Mouse (Mus musculus) right cerebral cortex, adult 2 months (tissue): ENCODE results near the gene Cntn1.
A peak's percentile ranks its signal among the peaks of the same experiment; 100 is the strongest.

ENCODE experiments used
- DNase-seq, 2 experiments: peaks; one replicate each; pipeline ENCODE4 v3.0.0; 2021 to 2022; ENCODE audit warnings: low spot score in 2 of 2

The Cntn1 gene

DNA sequence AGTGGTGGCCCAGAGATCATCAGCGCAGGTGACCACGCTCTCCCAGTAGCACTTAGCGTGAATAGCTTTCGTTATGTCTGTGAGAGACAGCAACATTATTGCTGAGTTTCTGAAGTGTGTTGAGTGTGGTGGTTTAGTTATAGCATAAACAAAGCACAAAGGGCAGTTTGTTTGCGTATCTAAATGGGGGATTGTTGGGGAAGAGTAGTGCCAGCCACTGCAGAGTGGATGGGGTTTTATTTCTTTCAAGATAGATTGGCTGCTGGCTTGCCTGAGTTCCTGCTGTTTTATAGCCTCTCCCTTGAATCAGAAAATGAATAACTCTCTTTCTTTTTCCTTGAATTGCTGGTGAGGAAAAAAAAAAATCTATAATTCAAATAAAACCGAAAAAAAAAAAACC lies 86.1 kb downstream of the Cntn1 start:
- DNase-seq: no peak

DNA sequence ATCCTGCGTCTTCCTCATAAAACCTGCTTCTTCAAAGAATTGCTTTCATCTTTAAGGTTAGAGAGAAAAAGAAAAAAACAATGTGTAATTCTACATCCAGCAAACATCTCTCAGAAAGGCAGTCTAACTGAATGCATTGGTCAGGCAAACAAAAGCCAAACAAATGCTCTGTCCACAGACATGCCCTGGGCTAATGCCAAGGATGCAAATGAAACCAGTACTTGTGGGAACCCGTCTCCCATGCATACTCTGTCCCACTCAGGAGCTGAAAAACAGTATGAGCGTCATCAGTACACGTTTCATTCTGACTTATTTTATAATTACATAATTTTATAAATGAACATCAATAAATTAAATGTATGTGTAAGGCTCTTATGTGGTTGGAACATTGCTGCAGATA lies 91.0 kb downstream of the Cntn1 start:
- no peak for DNase-seq

DNA sequence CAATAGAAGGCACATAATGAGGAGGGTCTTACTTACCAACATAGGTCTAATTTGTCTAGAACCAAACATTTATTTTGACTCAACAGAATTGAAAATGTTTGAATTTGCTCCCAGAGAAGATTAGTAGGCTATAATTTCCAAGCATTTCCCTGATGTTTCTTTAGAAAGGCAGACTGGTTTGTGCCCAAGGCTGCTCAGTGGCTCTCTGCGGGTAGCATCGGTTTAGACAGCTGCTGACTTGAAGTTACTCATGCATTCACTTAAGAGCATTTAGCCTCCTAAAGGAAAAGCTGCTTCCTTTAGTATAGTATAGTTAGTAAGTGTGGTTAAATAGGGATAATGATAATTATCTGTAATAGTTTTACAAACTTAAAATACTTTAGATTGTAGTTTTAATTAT lies 104.0 kb downstream of the Cntn1 start:
- no peak for DNase-seq

DNA sequence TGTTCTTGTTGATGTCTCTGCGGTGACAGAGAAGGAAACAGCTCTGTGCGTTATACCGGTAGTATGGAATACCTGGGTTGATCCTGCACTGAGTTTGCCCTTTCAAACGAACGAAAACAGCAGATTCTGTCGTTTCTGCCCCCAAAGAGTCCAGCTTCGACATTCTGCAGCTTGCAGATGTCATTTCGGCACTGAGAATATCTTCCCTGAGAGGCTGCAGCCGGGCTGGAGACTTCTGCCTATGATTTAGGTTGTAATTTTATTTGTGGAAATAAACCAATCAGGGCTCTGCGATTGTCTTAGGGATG lies 109.8 kb downstream of the Cntn1 start:
- no peak for DNase-seq

DNA sequence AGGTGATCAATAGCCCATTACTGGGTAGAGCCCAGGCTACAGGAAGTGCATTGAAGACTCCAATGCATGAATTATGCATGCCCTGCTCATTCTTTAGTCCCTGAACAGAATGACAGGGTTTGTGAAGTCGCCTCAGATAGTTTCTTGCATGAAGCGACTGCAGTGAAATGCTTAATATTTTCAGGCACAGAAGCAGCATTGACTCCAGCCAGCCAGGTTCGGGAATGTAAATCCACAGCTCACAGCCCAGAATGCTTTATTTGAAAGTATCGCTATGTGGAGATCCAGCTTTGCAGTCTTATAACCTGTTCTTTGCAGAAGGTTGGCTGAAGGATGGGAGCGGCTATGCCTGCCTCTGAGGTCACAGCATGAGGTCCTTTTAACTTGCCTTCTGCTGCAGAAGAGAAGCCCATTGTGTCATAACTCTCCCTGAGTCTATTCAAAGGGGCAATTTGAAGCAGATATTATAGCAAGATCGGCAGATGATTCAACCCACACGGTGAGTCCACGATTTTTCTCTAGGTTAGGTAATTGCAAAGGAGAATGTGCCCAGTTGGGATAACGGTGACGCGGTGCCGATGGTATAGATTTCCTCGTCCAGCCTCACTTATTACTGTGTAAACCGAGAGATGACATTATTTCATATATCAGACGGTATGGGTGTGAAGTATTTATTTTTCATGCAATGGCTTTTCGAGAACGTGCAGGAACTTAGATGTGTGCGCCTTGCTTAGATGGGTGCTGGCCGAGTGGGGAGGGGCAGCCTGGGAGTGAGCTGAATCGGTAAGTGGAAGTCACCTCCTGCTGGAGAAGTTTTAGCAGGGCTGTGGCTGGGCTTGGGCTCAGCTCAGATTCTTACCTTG lies 110.4 kb downstream of the Cntn1 start:
- DNase-seq: peak; percentile 45 to 64

DNA sequence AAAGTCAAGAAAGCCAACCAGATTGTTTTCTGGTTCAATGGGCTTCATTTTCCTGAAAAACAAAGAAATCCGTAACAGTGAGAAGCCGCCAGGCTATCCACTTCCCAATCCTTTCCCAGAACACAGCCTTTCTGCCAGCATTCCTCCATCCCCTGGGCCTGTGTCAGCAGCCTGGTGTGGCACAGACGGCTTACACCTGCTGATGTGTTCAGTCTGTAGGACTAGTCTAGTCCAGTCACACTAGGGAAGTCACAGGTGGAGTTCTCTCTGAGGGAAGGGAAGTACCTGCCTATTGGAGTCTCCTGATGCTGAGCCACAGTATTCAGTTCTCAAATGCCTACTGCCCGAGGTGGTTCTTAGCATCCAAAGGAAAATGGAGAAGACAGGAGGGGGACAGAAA lies 111.9 kb downstream of the Cntn1 start:
- no peak for DNase-seq

DNA sequence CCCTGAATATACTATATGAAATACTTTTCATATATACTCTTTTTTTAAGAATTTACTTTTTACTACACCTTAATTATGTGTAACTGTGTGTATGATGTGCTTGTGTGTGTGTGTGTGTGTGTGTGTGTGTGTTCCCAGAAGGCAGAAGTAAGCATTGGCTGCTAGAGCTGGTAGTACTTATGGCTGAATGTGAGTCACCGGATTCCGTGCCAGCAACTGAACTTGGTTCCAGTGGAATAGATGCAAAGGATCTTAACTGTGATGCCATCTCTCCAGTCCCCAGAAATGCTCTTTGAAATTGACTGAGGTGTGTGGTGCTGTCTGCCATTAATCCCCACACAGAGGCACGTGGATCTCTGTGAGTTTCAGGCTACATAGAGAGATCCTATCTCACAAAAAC lies 113.2 kb downstream of the Cntn1 start:
- peak; percentile 39 to 67 for DNase-seq

DNA sequence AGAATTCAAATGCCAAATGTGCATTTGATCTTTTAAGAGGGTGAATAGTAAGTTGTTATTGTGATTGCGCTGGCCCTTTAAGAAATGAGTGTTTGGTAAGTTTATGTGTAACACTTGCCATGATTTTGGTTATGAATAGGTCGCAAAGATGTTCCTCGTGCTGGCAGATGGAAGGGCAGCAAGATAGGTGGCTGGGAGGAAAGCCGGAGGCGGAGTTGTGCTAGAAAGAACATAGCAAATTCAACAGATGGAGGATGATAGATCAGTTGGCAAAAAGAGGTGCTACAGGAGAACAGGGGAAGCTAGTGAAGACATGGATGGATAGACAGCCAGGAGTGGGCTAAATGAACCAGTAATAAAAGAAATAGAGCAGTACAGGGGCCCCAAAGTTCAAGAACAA lies 115.3 kb downstream of the Cntn1 start:
- DNase-seq: peak; percentile 52 to 60

DNA sequence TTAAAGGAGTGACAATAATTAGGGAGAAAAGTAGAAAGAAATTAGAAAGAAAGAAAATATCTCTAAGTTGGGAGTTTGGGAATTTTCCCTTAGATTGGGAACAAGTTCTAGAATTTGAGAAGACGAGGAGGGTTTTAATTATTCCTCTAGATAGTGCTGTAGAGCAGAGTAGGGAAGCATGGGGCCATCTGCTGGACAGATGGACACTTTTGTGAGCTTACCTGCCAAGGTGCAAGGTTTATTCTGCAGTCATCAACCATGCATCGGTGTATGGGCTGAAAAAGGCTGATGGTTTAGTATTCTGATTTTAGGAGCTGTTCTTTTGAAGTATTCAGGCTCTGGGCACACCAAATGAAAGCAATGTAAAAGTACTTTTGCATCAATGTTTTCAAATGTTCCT lies 124.8 kb downstream of the Cntn1 start:
- DNase-seq: no peak

DNA sequence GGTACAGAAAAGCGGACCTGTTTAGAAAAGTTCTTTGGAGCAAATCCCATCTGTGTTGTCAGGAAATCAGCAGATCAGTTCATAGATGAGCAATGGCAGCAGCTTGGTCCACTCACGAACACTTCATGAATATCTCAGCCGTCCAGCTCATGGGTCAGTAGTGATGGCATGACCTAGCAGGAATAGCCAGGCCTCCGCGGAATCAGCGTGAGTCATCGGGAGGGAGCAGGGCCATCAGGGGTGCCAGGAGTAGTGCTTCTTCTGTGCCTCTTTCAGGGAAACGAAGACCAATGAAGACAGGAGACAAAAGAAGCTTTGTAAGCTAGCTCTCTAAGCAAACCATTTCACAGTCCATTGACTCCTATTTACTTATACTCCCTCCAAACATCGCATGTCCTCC lies 126.4 kb downstream of the Cntn1 start:
- DNase-seq: no peak

DNA sequence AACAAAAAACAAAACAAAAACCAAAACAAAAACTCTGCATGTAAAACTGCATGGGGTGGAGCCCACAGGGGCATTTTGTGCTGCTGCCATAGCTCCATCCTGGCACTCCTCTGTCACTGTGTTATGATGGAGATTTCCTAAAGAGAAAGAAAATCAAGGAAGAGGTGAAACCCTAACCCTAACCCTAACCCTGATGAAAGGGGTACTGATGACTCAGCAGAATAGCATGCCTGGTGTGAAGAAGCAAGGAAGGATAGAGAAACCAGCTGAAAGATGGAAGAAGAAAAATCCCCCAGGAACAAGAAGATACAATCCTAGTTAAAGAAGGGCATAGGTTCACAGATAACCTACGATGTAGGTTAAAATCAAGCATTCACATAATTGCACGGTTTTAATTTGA lies 134.5 kb downstream of the Cntn1 start:
- DNase-seq: no peak

DNA sequence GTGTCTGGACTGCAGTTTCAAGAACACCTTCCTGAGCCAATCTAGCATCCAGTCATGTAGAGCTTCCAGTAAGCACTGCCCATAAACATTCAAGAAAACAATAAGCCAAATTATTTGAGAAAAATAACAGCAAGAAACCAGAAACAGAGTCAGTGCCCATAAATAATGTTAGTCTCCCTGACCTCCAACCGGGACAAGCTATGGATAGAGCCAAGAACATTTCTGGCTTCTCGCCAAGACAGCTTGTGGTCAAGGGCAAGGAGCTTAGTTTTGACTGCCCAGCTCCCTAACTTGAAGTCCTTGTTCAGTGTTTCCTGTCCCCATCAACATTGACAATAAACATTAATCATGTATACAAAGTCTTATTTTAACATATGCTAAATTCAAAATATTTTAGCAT lies 139.0 kb downstream of the Cntn1 start:
- no peak for DNase-seq

DNA sequence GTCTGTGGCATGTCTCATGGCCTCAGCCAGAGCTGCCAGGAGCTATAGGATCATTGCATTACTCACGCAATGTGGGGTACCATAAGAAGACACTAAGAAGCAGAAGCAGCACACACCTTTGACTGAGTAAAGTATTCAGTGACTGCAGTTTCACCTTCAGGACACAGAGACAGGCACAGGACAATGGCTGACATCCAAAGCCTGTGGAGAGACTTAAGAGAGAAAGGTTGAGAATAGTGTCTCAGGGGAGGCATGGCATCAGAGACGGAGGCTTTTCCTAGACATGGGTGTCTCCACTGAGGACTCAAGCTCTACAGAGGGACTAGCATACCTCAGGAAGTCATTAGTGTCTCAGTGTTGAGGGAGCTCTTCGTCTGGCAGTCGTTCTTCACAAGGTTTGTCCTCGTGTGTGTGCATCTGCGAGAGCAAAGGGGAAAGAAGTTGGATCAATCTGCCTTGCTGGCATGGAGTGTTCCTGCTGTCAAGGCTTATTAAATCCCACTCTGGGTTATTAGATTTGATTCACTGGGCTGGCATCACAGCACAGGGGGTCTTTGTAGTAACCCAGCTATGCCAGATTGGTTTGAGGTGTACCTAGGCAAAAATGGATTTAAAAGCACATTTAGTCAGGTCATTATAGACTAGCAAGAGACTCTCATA lies 149.5 kb downstream of the Cntn1 start:
- no peak for DNase-seq

DNA sequence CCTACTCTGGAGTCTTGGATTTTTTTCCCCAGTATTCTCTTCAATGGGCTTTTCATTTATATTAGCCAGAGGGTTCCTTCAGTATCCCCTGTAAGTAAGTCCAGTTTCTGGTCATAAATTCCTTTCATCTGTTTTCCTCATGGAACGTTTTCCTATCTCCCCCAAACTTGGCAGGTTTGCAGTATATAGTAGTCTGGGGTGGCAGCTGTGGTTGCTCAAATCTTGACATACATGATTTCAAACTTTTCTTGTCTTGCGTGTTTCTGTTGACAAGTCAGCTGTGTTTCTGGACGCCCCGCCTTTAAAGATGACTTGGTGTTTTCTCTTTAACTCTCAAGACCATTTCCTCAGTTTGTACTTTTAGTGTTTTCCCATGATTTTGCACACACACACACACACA lies 155.7 kb downstream of the Cntn1 start:
- no peak for DNase-seq

DNA sequence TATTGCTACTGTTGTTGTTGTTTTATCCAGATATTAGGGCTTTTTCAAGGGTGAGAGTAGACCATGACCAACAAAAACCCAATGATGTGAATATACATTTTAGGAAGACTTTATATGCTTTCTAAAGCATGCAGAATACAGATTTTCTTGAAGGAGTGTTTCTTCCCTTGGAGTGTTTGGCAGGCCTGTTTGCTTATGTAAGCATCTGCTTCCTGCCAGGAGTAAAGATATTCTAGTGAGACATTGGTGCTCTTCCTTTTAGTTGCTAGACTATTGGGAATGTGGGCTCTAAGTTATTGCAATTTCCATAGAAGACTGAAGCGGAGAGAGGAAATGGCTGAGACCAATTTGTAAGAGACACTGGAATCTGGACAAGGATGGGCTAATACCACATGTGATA lies 158.8 kb downstream of the Cntn1 start:
- peak; percentile 39 to 49 for DNase-seq

DNA sequence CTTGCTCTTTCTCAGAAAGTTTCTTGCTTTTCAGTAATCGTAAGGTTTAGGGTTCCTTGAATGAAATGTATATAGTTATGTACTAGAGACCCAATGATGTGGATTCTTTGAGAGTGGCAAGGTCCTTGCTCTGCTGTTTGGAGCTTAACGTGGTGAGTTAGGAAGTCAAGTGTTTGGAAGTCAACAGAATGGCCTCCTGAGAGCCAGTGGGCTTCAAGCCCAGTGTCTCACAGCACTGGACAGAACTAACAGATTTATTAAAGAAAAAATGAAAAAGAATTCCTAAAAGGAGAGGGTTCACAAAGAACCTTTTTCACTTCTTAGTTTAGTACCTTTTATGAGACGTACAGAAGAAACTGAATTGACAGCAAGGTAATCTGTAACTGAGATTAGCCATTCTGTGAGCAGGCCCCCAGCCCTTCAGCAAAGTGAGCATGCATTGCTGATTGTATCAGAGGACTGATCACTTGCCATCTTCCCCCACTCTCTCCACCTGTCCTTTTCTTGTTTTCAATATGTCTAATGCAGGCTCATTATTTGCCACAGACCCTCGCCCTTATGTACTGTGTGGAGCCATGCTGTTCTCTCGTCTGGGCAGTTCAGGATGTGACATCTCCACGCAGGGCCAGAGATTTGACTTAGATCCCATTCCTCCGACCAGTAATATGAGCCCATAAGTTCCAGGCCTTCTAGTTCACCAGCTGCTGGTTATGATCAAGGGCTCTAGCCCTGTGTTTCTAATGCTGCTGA lies 159.7 kb downstream of the Cntn1 start:
- no peak for DNase-seq

DNA sequence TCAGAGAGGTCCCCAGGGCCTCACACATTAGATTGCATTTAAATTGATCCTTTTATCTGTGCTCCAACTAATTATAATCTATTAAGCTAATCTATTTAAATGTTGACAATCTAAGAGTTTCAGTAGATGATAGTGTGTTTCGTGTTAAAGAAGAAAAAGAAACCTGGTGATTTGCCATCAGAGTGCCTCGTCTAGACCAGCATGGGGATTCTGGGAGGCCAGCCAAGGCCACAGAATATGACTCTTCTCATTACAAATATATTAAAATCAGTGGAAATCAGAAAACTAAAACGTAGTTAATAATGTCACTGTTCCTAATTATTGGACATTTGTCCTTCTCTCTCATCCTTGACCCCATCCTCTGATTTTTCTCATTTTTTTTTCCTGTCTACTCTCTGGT lies 164.9 kb downstream of the Cntn1 start:
- DNase-seq: no peak

DNA sequence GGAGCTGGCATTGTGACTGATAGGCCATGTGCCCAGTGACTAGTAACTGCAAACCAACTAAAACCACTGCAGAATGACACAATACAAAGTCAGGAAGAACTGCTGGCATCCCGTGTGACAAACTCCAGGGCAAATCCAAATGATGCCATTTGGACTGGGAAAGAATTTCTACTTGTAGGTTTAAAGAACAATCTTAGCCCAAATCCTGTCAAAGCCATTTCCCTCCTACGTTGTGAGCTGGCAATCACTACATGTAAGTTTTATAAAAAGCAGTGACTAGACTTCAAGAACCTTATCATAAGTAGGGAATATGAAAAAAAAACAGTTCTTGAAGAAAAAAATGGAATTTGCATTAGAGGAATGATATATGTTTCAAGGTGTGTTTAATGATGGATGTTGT lies 170.5 kb downstream of the Cntn1 start:
- DNase-seq: no peak

DNA sequence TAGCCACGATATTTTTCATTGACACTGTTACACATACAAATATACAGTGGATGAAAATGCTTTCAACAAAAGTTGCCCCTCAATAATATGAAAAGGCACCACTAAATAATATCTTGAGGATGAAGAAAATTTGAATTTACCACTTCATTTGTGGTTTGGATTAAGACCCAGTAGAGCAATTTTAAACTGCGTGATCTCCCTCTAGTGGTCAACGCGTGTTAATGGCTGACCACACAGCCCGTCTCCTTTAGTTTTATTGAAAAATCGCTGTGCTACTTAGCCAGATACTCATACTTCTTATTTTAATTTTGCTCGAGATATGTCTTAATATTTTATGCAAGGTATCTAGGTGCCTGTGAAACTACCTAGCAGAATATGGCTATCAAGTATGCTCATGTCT lies 180.4 kb downstream of the Cntn1 start:
- peak in 1 of 2 experiments; percentile 27 for DNase-seq

DNA sequence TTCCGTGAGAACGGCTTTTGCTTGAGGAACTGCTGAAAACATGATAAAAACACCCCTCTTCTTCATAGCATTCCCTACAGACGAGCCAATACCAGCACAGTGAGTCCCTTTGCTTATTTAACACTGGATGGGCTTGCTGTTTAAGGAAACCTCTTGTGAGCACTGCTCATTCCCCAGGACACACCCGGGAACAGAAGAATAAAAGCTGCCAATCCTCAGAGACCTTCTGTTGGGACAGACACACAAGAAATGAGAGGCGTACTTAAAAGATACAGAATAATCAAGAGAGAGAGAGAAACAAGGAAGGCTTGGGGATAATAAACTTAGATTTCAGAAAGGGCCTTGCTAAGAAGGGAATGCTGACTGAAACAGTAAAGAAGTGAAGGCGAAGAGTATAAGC lies 184.9 kb downstream of the Cntn1 start:
- DNase-seq: no peak

DNA sequence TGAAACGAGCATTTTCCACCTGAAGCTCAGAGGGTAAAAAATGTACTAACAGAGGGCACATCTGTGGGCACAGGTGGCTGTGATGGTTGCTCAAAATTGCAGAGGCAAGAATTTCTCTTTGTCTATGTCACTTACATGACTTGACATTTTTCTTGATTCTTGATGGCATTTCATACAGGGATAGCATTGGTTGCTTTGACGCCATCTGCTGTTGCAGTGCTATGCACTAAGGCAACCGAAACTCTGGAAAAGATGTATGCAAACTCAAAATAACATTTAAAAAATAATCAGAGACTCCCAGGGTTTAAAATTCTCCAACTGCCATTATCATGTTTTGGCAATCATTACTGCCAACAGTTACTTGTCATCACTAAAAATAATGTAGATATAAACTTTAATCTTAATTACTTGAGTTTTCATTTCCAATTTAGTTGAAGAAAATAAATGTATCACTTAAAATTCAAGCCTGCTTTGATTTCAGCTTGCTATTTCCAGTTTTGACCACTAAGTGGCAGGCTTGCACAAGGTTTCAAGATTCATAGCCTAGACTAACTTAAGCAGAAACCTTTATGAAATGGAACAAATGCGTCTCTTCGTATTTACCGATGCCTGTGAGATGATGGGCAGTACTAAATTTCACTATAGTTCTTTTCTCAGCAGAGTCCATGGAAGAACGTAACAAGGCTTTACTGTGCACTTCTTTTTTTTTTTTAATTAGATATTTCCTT lies 214.2 kb downstream of the Cntn1 start:
- peak; percentile 83 to 85 for DNase-seq

DNA sequence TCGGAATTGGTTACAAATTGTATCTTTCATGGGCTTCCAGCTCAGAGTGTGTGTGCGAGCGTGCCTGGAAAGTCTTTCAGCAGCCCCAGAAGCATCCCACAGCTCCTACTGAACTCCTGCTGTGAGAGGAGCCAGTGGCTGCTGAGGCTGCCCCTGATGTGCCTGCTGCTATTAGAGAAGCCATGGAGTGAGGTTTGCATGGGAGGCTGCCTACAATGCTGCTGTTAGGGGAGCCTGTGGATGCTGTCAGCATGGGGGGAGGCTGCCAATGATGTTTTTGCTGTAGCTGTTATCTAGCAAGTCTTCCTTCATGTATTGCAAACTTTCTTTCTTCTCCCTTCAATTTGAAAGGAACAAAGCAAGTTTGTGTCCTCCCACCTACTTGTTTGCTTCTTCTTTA lies 217.4 kb downstream of the Cntn1 start:
- DNase-seq: no peak
